Mouse (Mus musculus) cerebellum, adult 2 months (tissue): ENCODE results near the gene Bhlhb9.

ENCODE experiments used
- CTCF ChIP-seq: fragments of 200-500 bp; IDR thresholded peaks from 2 replicates; pipeline ENCODE4 v1.5.1; 2011; ENCODE audit warnings: low read depth, mild to moderate bottlenecking, control low read depth, low read length, moderate library complexity, borderline replicate concordance; ENCODE audit not compliant: insufficient read depth
- POLR2A ChIP-seq: fragments of 200-500 bp; IDR thresholded peaks from 2 replicates; pipeline ENCODE4 v1.6.1; 2011; ENCODE audit warnings: low read length, control low read depth, borderline replicate concordance; ENCODE audit not compliant: insufficient read depth

DNA sequence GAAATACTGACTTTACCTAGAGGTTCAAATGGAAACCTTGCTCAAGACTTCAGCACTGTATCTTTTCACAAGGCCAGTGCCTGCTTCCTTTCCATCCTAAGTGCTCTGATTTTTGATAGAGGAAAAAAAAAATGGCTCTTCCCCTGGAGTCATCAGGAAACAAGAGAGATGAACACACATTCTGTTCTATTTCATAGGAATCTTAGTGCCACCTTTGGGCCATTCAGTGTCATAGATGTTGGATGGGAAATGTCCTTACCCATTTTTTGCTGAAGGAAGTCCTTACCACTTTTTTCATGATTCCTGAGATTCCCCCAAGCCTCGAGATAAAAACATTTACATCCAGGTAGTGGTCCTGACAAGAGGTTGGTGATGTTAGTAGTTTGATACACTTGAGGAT lies 139.1 kb downstream of the Bhlhb9 start:
- TF ChIP-seq POLR2A (no peak), CTCF (no peak)
